In the genomic region with DNA sequence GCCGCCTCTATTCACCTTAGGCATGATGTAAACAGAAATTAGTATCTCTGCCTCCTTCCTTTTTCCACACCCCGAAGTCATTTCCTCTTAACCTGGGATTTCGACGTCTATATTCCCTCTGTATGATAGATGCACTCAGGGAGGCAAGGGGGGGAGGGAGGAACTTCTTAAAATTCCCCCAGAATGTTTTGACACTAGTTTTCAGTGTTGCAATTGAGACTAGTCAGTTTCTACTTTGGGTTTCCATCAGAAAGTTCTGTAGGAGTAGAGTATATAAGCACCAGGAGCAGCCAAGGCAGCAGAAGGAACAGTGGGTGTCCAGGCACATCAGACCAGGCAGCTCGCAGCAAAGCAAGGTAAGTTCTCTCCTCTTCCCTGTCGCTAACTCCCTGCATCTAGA, we compare ENCODE assay signal across 11 mouse cellular contexts. TPM values are rescaled to one million over a fixed set of nuclear protein-coding genes. Genes with fewer than 3 reads are reported as not detected.
A peak's percentile ranks its signal among the peaks of the same experiment; 100 is the strongest.
DNase-seq lines count a peak whose midpoint lies in the region; ATAC-seq and TF ChIP-seq lines count a peak whose summit lies in the region.
"Had no signal": no experiment of that assay in that cellular context is flagged by ENCODE, and none has a peak within 500 bp of the region (broad histone marks: within the 10 kb centered on the region; RNA-seq: fewer than 3 reads in every experiment).

A gene (plus strand): TSS at position 301 of the 400 bp plus-strand sequence.

- H3K4me2 ChIP-seq in forebrain, embryonic 11.5 days (ENCODE audit: low read depth, low read length, severe bottlenecking): peak within 1 kb of the TSS; percentile 57
- H3K4me2 ChIP-seq in intestine, embryonic 16.5 days (ENCODE audit: low read depth, low read length): peak within 1 kb of the TSS; percentile 51
- peak within 1 kb of the TSS; percentile 69 for H3K4me2 ChIP-seq in neural tube, embryonic 12.5 days (replicated peaks)

- H3K4me1 ChIP-seq in forebrain, embryonic 11.5 days (replicated peaks; ENCODE audit: control insufficient read depth, insufficient read depth, low read length): no peaks in the 10 kb centered on the region
- H3K4me1 ChIP-seq in intestine, embryonic 16.5 days (ENCODE audit: control insufficient read depth, insufficient read depth, low read length): no peaks in the 10 kb centered on the region
- no peaks in the 10 kb centered on the region for H3K4me1 ChIP-seq in neural tube, embryonic 12.5 days

- H3K27ac ChIP-seq in left cerebral cortex, adult 2 months: no peak within 1 kb of the TSS
- H3K27ac ChIP-seq in forebrain, embryonic 11.5 days (ENCODE audit: low read depth, low read length): no peak within 1 kb of the TSS
- H3K27ac ChIP-seq in intestine, embryonic 16.5 days (ENCODE audit: low read length): no peak within 1 kb of the TSS
- no peak within 1 kb of the TSS for H3K27ac ChIP-seq in neural tube, embryonic 12.5 days

- H3K9ac ChIP-seq in forebrain, embryonic 11.5 days (ENCODE audit: low read length): peak within 1 kb of the TSS; percentile 46; the same call in 1 of the 2 replicates
- peak within 1 kb of the TSS; percentile 44; the same call in 1 of the 2 replicates for H3K9ac ChIP-seq in intestine, embryonic 16.5 days (ENCODE audit: low read depth, low read length)
- peak within 1 kb of the TSS; percentile 45; the same call in 1 of the 2 replicates for H3K9ac ChIP-seq in neural tube, embryonic 12.5 days

- H3K4me3 ChIP-seq in left cerebral cortex, adult 2 months: peak within 1 kb of the TSS; percentile 21; the same call in 1 of the 2 replicates
- H3K4me3 ChIP-seq in forebrain, embryonic 11.5 days (ENCODE audit: low read depth, low read length): peak within 1 kb of the TSS; percentile 27
- H3K4me3 ChIP-seq in intestine, embryonic 16.5 days (ENCODE audit: low read length): peak within 1 kb of the TSS; percentile 25; the same call in 1 of the 2 replicates
- H3K4me3 ChIP-seq in neural tube, embryonic 12.5 days: peak within 1 kb of the TSS; percentile 34

- H3K36me3 ChIP-seq in forebrain, embryonic 11.5 days (ENCODE audit: control insufficient read depth, insufficient read depth, low read length): no peaks in the 10 kb centered on the region
- no peaks in the 10 kb centered on the region for H3K36me3 ChIP-seq in intestine, embryonic 16.5 days (ENCODE audit: control insufficient read depth, insufficient read depth, low read length)
- H3K36me3 ChIP-seq in neural tube, embryonic 12.5 days: no peaks in the 10 kb centered on the region

- no peak for TF ChIP-seq CTCF in left cerebral cortex, adult 2 months (IDR thresholded peaks at IDR 0.05)

- 73% methylated on average over 6 of the region's 6 CpGs for WGBS in forebrain, embryonic 11.5 days
- WGBS in intestine, embryonic 16.5 days: 67% methylated on average over 6 of the region's 6 CpGs
- WGBS in neural tube, embryonic 12.5 days: 79% methylated on average over 6 of the region's 6 CpGs

- intact Hi-C loops in left cerebral cortex, adult 2 months (cut with DNase I): no loop called here
- intact Hi-C loops in left cerebral cortex, postnatal 4 days (cut with DNase I): no loop called here

- no peak for ATAC-seq in forebrain, embryonic 11.5 days (replicated peaks; ENCODE audit: low FRiP score)
- ATAC-seq in intestine, embryonic 16.5 days: no peak
- no peak for ATAC-seq in neural tube, embryonic 12.5 days (ENCODE audit: low FRiP score, low read depth)
- ATAC-seq: Patski had no signal

- no peaks in the 10 kb centered on the region for H3K9me3 ChIP-seq in forebrain, embryonic 11.5 days (ENCODE audit: control insufficient read depth, low read length)
- no peaks in the 10 kb centered on the region for H3K9me3 ChIP-seq in intestine, embryonic 16.5 days (ENCODE audit: control insufficient read depth, low read length)
- no peaks in the 10 kb centered on the region for H3K9me3 ChIP-seq in neural tube, embryonic 12.5 days

- H3K27me3 ChIP-seq in forebrain, embryonic 11.5 days (ENCODE audit: control insufficient read depth, insufficient read depth, low read length): no peaks in the 10 kb centered on the region
- H3K27me3 ChIP-seq in intestine, embryonic 16.5 days (replicated peaks; ENCODE audit: control insufficient read depth, insufficient read depth, low read length): no peaks in the 10 kb centered on the region
- no peaks in the 10 kb centered on the region for H3K27me3 ChIP-seq in neural tube, embryonic 12.5 days (replicated peaks)
- H3K27me3 ChIP-seq: Patski had no signal

- DNase-seq in left cerebral cortex, adult 2 months (ENCODE audit: extremely low spot score in 1 of 2, low spot score in 2 of 2): no peak
- DNase-seq in left cerebral cortex, postnatal 4 days: no peak
- no peak for DNase-seq in forebrain, embryonic 11.5 days (ENCODE audit: low spot score)
- no peak for DNase-seq in layer of hippocampus, postnatal 25 days (ENCODE audit: extremely low spot score in 1 of 2, low spot score in 1 of 2)
- no peak for DNase-seq in thymus, postnatal 0 days (ENCODE audit: low spot score)
- no peak for DNase-seq in thymus, postnatal 25 days
- DNase-seq: cerebellum, adult 9-10 months had no signal

RNA-seq across cellular contexts. Expression of the gene that starts here (rescaled TPM):
- not detected for total RNA-seq in left cerebral cortex, adult 2 months (2021)
- total RNA-seq in left cerebral cortex, postnatal 4 days (2021): not detected
- not detected in 2 replicates for polyA plus RNA-seq in forebrain, embryonic 11.5 days (2014; fragmentation: Nextera tagmentation; extraction: Ambion mirVana)
- not detected in 2 replicates for polyA plus RNA-seq in intestine, embryonic 16.5 days (2015; fragmentation: Nextera tagmentation; extraction: Ambion mirVana)
- not detected in 2 replicates for polyA plus RNA-seq in neural tube, embryonic 12.5 days (2016; fragmentation: Nextera tagmentation; extraction: Ambion mirVana)
- not detected for total RNA-seq in layer of hippocampus, postnatal 25 days (2021)
- polyA plus RNA-seq in thymus, postnatal 0 days (2015; fragmentation: Nextera tagmentation; extraction: Ambion mirVana): 3.6 and 3.8 TPM in 2 replicates
- total RNA-seq: neutrophil, adult 5-6 weeks had no signal
- polyA plus RNA-seq: Patski had no signal
